Mouse (Mus musculus): ENCODE data around the gene Donson.

The Donson gene

GRCm38 (mm10) chr16:91688619-91689334, at the start of gene Donson:
Gene Donson (minus strand): TSS chr16:91688770.
- peak; percentile 92 for DNase-seq (ENCODE audit: low spot score)

GRCm38 (mm10) chr16:91736046-91736816, 47.7 kb upstream of the Donson start:
- no peak for DNase-seq (ENCODE audit: low spot score)

GRCm38 (mm10) chr16:91734771-91735170, 46.2 kb upstream of the Donson start:
- no peak for DNase-seq (ENCODE audit: low spot score)

- no peak for DNase-seq (ENCODE audit: low spot score)
Measured at GRCm38 (mm10) chr16:91732816-91733215, 44.2 kb upstream of the Donson start.

GRCm38 (mm10) chr16:91730446-91730845, 41.9 kb upstream of the Donson start:
- no peak for DNase-seq (ENCODE audit: low spot score)

- DNase-seq (ENCODE audit: low spot score): no peak
Measured at GRCm38 (mm10) chr16:91729821-91730441, 41.4 kb upstream of the Donson start.

- DNase-seq (ENCODE audit: low spot score): peak; percentile 95
Measured at GRCm38 (mm10) chr16:91729066-91729482, 40.5 kb upstream of the Donson start, which contains the start of gene Itsn1. Gene Itsn1 (plus strand): TSS chr16:91729281.

GRCm38 (mm10) chr16:91728123-91729065, 39.8 kb upstream of the Donson start, which contains the start of gene Cryzl1:
Gene Cryzl1 (minus strand): TSS chr16:91728975.
- DNase-seq (ENCODE audit: low spot score): peak; percentile 92

GRCm38 (mm10) chr16:91727433-91727832, 38.9 kb upstream of the Donson start:
- no peak for DNase-seq (ENCODE audit: low spot score)

GRCm38 (mm10) chr16:91724247-91724646, 35.7 kb upstream of the Donson start:
- DNase-seq (ENCODE audit: low spot score): no peak

GRCm38 (mm10) chr16:91717399-91717798, 28.8 kb upstream of the Donson start:
- DNase-seq (ENCODE audit: low spot score): no peak

- no peak for DNase-seq (ENCODE audit: low spot score)
Measured at GRCm38 (mm10) chr16:91716927-91717349, 28.4 kb upstream of the Donson start.

GRCm38 (mm10) chr16:91710241-91710640, 21.7 kb upstream of the Donson start:
- no peak for DNase-seq (ENCODE audit: low spot score)

GRCm38 (mm10) chr16:91704603-91705340, 16.2 kb upstream of the Donson start:
- no peak for DNase-seq (ENCODE audit: low spot score)

- DNase-seq (ENCODE audit: low spot score): no peak
Measured at GRCm38 (mm10) chr16:91702771-91703188, 14.2 kb upstream of the Donson start.

- DNase-seq (ENCODE audit: low spot score): no peak
Measured at GRCm38 (mm10) chr16:91701908-91702307, 13.3 kb upstream of the Donson start.

GRCm38 (mm10) chr16:91698995-91699394, 10.4 kb upstream of the Donson start:
- no peak for DNase-seq (ENCODE audit: low spot score)

- DNase-seq (ENCODE audit: low spot score): no peak
Measured at GRCm38 (mm10) chr16:91695108-91695755, 6.7 kb upstream of the Donson start.

- peak; percentile 62 for DNase-seq (ENCODE audit: low spot score)
Measured at GRCm38 (mm10) chr16:91694455-91695084, 6.0 kb upstream of the Donson start.

- no peak for DNase-seq (ENCODE audit: low spot score)
Measured at GRCm38 (mm10) chr16:91689791-91690190, 1.2 kb upstream of the Donson start.

Data from ovary, postnatal 14 days (tissue).